Mouse (Mus musculus): ENCODE results near the gene Gm43552. TPM values are rescaled to one million over a fixed set of nuclear protein-coding genes. Genes with fewer than 3 reads are reported as not detected.
"Not testable (repeated sequence)": the region's sequence is repeated elsewhere in the genome, so short reads cannot be mapped to it uniquely, and the experiment has no call there.

Gene Gm43552
- polyA plus RNA-seq, 1 experiment, result not detected

DNA sequence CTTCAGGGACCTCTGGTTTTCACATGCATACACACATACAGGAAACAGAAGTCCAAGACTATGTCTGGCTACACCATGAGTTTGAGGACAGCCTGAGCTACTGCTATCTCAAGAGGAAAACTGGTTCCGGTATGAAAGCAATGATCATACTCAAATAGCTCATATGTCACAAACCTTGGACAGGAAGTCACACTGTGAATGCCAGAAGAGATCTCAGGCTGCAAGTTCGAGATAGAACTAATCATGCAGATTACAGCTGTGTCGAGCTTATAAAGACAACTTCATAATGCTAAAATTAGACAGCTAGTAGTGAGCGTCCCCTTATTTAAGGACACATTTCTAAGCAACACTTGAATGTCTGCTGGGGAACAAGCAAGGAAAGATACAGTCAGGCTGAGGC, 12.1 kb downstream of the Gm43552 start:
- H3K9me3 ChIP-seq (ENCODE audit: control insufficient read depth, low read length), result no peaks in the 10 kb centered on the region
- TF ChIP-seq GATA1 (IDR thresholded peaks at IDR 0.05; ENCODE audit: low read length), result no peak
- TF ChIP-seq TAL1 (IDR thresholded peaks at IDR 0.05; ENCODE audit: low read length), result no peak
- no peaks in the 10 kb centered on the region; the same call in 1 of the 2 replicates for H3K36me3 ChIP-seq (ENCODE audit: control insufficient read depth)
- peaks cover 41% of the 10 kb centered on the region for H3K4me1 ChIP-seq (ENCODE audit: control insufficient read depth)
- H3K27me3 ChIP-seq (ENCODE audit: control insufficient read depth), result no peaks in the 10 kb centered on the region
- H3K4me3 ChIP-seq (replicated peaks), result no peak overlapping the region

DNA sequence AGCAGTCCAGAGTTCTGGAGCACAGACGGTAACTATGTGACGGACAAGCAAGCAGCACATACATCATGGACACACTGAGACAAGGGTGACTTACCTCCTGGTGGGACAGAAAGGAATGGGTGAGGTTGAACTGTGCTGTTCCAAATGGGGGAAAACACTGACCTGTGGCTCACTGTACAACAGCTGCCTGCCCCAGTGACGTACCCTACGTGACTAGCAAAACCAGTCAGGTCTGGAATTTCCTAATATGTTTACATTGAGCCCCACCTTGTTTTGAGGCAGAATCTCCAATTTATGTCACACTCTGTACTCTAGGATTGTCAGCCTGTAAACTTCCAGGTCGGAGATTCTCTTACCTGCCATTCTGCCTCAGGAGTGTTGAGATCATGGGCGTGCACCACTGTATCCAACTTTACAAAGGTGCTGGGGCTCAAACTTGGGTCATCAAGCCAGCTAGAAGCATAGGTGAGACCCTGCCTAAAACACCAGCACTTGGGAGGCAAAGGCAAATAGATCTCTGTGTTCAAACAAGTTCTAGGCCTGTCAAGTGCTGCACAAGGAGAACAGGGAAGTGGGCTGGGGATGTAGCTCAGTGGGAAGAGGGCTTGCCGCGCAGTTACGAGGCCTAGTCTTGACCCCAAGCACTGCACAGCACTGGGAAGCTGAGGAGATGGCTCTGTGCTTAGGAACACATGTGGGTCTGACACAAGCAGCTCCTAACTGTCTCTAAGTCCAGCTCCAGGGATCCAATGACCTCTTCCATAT, 12.8 kb downstream of the Gm43552 start:
- Histone ChIP-seq H3K36me3 (ENCODE audit: control insufficient read depth) (no peaks in the 10 kb centered on the region; the same call in 1 of the 2 replicates), H3K27me3 (ENCODE audit: control insufficient read depth) (no peaks in the 10 kb centered on the region), H3K4me1 (ENCODE audit: control insufficient read depth) (peaks cover 43% of the 10 kb centered on the region), H3K9me3 (ENCODE audit: control insufficient read depth, low read length) (no peaks in the 10 kb centered on the region), H3K4me3 (replicated peaks) (no peak overlapping the region)
- TF ChIP-seq GATA1 (IDR thresholded peaks at IDR 0.05; ENCODE audit: low read length), result no peak
- TF ChIP-seq TAL1 (IDR thresholded peaks at IDR 0.05; ENCODE audit: low read length), result no peak

DNA sequence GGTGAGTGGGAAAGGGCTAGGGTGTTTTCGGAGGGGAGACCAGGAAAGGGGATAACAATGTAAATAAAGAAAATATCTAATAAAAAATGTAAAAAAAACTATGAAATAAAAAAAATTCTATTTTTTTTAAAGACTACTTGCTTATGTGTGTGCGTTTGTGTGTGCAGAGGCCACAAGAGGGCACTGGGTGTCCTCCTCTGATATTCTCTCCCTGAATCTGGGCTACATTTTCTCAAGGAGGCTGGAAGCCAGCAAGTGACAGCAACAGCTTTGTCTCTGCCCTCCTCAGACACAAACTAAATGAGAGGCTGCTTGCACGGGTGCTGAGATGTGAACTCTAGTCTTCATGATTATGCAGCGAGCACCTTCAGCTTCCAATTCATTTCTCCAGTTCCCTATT, 14.4 kb downstream of the Gm43552 start:
- Histone ChIP-seq H3K36me3 (ENCODE audit: control insufficient read depth) (no peaks in the 10 kb centered on the region; the same call in 1 of the 2 replicates), H3K4me1 (ENCODE audit: control insufficient read depth) (peaks cover 42% of the 10 kb centered on the region), H3K4me3 (replicated peaks) (no peak overlapping the region), H3K9me3 (ENCODE audit: control insufficient read depth, low read length) (no peaks in the 10 kb centered on the region), H3K27me3 (ENCODE audit: control insufficient read depth) (no peaks in the 10 kb centered on the region)
- TF ChIP-seq TAL1 (IDR thresholded peaks at IDR 0.05; ENCODE audit: low read length), result no peak
- TF ChIP-seq GATA1 (IDR thresholded peaks at IDR 0.05; ENCODE audit: low read length), result no peak

DNA sequence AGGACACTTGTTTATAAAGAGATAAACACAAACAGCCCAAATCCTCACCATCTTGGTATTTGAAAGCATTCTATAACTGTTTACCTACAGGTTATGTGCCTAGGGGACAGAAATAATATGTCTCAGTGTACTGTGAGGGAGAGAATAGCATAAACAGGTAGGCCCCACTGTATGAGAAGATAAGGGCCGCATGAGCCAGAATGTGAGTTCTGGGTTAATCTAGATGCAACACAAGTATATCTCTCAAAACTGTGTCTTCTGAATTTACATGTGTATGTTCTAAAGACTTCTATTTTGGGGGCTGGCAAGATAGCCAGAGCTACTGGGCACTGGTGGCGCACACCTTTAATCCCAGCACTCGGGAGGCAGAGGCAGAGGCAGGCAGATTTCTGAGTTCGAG, 15.9 kb downstream of the Gm43552 start:
- not testable (repeated sequence) for H3K36me3 ChIP-seq (ENCODE audit: control insufficient read depth); H3K27me3 ChIP-seq (ENCODE audit: control insufficient read depth); H3K4me3 ChIP-seq (replicated peaks); H3K9me3 ChIP-seq (ENCODE audit: control insufficient read depth, low read length)
- peaks cover 42% of the 10 kb centered on the region for H3K4me1 ChIP-seq (ENCODE audit: control insufficient read depth)

DNA sequence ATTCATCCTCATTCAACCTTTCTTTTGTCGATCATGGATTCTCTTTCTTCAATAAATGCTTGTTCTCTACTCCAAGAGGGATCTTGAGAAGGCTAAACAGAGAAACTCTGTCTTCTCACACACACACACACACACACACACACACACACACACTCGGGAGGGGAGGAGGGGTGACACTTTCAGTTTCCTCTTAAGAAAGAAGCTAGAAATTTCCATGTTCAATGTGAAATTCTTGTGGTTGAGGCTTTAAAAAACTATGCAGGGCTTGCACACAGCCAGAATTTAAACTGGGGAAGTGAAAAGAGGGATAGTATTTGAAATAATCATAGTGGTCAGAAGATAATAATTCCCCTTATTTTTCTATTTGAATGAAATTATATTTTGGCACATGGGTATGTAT, 16.8 kb downstream of the Gm43552 start:
- Histone ChIP-seq H3K4me1 (ENCODE audit: control insufficient read depth) (peaks cover 41% of the 10 kb centered on the region), H3K4me3 (replicated peaks) (no peak overlapping the region), H3K27me3 (ENCODE audit: control insufficient read depth) (no peaks in the 10 kb centered on the region), H3K9me3 (ENCODE audit: control insufficient read depth, low read length) (no peaks in the 10 kb centered on the region), H3K36me3 (ENCODE audit: control insufficient read depth) (no peaks in the 10 kb centered on the region; the same call in 1 of the 2 replicates)
- TF ChIP-seq TAL1 (IDR thresholded peaks at IDR 0.05; ENCODE audit: low read length) (no peak), GATA1 (IDR thresholded peaks at IDR 0.05; ENCODE audit: low read length) (no peak)

DNA sequence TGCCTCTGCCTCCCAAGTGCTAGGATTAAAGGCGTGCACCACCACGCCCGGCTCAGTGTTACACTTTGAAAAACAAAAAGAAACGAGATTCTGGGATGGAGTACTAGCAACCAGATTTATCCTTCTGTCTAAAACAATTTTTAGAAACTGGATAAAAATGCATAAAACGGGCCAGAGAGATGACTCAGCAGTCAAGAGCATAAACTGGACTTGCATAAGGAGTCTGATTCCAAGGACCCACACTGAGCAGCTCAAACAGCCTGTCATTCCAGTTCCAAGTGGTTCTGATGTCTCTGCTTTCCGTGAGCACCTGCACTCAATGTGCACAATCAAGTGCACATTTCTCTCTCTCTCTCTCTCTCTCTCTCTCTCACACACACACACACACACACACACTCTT, 22.9 kb downstream of the Gm43552 start:
- Histone ChIP-seq H3K4me3 (replicated peaks) (no peak overlapping the region), H3K36me3 (ENCODE audit: control insufficient read depth) (peaks cover 2% of the 10 kb centered on the region; the same call in 1 of the 2 replicates), H3K9me3 (ENCODE audit: control insufficient read depth, low read length) (0 out of 2 replicates have a peak, but pooled peaks cover 2% of the 10 kb centered on the region), H3K4me1 (ENCODE audit: control insufficient read depth) (peaks cover under 1% of the 10 kb centered on the region), H3K27me3 (ENCODE audit: control insufficient read depth) (no peaks in the 10 kb centered on the region)
- TF ChIP-seq GATA1 (IDR thresholded peaks at IDR 0.05; ENCODE audit: low read length) (no peak), TAL1 (IDR thresholded peaks at IDR 0.05; ENCODE audit: low read length) (no peak)

DNA sequence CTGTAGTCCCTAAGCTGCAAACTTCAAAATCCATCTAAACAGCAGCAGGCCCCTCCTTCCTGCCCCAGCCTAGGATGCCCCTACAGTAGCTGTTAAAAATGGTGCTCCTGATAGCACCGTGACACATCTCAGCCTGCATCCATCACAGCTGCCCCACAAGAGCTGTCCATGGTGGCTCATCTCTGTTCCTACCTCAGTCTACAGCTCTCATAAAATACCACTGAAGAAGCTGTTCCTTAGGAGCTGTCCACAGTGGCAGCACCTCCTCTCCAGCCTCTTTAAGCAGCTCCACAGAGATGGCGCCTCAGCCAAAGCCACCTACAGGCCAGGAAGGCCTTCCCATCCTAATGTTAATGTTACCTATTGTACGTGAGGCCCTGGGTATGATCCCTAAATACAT, 25.7 kb downstream of the Gm43552 start:
- TF ChIP-seq GATA1 (IDR thresholded peaks at IDR 0.05; ENCODE audit: low read length), result no peak
- no peak for TF ChIP-seq TAL1 (IDR thresholded peaks at IDR 0.05; ENCODE audit: low read length)
- peaks cover 2% of the 10 kb centered on the region; the same call in 1 of the 2 replicates for H3K36me3 ChIP-seq (ENCODE audit: control insufficient read depth)

DNA sequence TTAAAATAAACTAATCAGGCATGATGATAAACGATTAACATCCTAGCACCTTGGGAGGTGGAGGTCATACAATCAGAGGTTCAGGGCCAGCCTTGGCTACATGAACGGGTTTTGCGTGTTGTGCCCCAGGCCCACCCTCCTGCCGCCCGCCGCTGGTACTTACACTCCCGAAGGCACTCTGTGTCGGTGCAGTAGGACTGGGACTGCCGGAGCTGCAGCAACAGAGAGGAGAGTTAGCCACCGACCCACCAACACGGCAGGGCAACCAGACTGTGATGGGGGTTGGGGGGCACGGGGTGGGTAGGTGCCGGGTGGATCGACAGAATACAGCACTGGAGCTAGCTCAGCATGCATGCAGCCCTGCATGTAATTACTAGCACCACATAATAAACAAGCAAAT, 32.3 kb downstream of the Gm43552 start:
- Histone ChIP-seq H3K36me3 (ENCODE audit: control insufficient read depth) (peaks cover 2% of the 10 kb centered on the region; the same call in 1 of the 2 replicates), H3K9me3 (ENCODE audit: control insufficient read depth, low read length) (no peaks in the 10 kb centered on the region), H3K4me1 (ENCODE audit: control insufficient read depth) (no peaks in the 10 kb centered on the region; the same call in 1 of the 2 replicates), H3K27me3 (ENCODE audit: control insufficient read depth) (no peaks in the 10 kb centered on the region), H3K4me3 (replicated peaks) (no peak overlapping the region)
- TF ChIP-seq TAL1 (IDR thresholded peaks at IDR 0.05; ENCODE audit: low read length), result no peak
- TF ChIP-seq GATA1 (IDR thresholded peaks at IDR 0.05; ENCODE audit: low read length), result no peak

More for the DNA sequence above, 25.7 kb downstream of the Gm43552 start:
- Histone ChIP-seq H3K9me3 (ENCODE audit: control insufficient read depth, low read length) (0 out of 2 replicates have a peak, but pooled peaks cover 2% of the 10 kb centered on the region), H3K4me1 (ENCODE audit: control insufficient read depth) (no peaks in the 10 kb centered on the region), H3K27me3 (ENCODE audit: control insufficient read depth) (no peaks in the 10 kb centered on the region), H3K4me3 (replicated peaks) (no peak overlapping the region)

DNA sequence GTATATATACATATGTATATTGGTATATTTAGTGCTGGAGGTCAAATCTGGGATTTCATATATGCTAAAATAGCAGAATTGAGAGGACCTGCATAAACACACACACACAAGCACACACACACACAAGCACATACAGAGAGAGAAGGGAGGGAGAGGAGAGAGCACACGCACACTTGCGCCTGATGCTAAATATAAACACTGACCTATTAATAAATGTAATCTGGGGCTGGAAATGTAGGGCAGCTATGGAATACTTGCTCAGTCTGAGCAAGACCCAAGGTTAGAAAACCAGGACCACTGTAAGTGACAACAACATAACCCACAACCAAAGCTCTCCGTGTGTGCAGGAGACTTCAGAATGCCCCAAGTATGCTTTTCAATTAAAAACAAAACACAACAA, 33.2 kb downstream of the Gm43552 start:
- Histone ChIP-seq H3K36me3 (ENCODE audit: control insufficient read depth) (peaks cover 2% of the 10 kb centered on the region; the same call in 1 of the 2 replicates), H3K27me3 (ENCODE audit: control insufficient read depth) (no peaks in the 10 kb centered on the region), H3K9me3 (ENCODE audit: control insufficient read depth, low read length) (no peaks in the 10 kb centered on the region), H3K4me1 (ENCODE audit: control insufficient read depth) (no peaks in the 10 kb centered on the region; the same call in 1 of the 2 replicates), H3K4me3 (replicated peaks) (no peak overlapping the region)
- TF ChIP-seq TAL1 (IDR thresholded peaks at IDR 0.05; ENCODE audit: low read length) (no peak), GATA1 (IDR thresholded peaks at IDR 0.05; ENCODE audit: low read length) (no peak)
